Mouse (Mus musculus) induced T-regulatory cell, adult 2 months (primary cell): ENCODE results near the gene Kti12.
A peak's percentile ranks its signal among the peaks of the same experiment; 100 is the strongest.

Experiments
- DNase-seq: peaks from one replicate; pipeline ENCODE4 v3.0.0-alpha.2; 2012; ENCODE audit warnings: low read depth

The Kti12 gene

GRCm38 (mm10) chr4:108847715-108848504 lies at the start of gene Kti12:
Kti12 (plus strand) TSS chr4:108847785.
- DNase-seq = peak; percentile 88

GRCm38 (mm10) chr4:108798083-108798830 lies 49.3 kb upstream of the Kti12 start:
- DNase-seq = peak; percentile 73

GRCm38 (mm10) chr4:108803535-108803934 lies 44.0 kb upstream of the Kti12 start:
- no peak for DNase-seq

GRCm38 (mm10) chr4:108811142-108811541 lies 36.4 kb upstream of the Kti12 start:
- no peak for DNase-seq

- DNase-seq = no peak
These were observed 36.0 kb upstream of the Kti12 start for GRCm38 (mm10) chr4:108811550-108811949.

GRCm38 (mm10) chr4:108825677-108826076 lies 21.9 kb upstream of the Kti12 start:
- peak; percentile 9 for DNase-seq

- peak; percentile 9 for DNase-seq
These were observed 21.5 kb upstream of the Kti12 start for GRCm38 (mm10) chr4:108826096-108826495.

- peak; percentile 10 for DNase-seq
These were observed 20.9 kb upstream of the Kti12 start for GRCm38 (mm10) chr4:108826643-108827042.

GRCm38 (mm10) chr4:108830698-108831097 lies 16.9 kb upstream of the Kti12 start:
- no peak for DNase-seq

- peak; percentile 96 for DNase-seq
These were observed 14.4 kb upstream of the Kti12 start, which contains the start of gene Btf3l4 for GRCm38 (mm10) chr4:108832916-108833827. Btf3l4 (minus strand) TSS chr4:108833614.

GRCm38 (mm10) chr4:108833828-108834114 lies 13.8 kb upstream of the Kti12 start:
- DNase-seq = no peak

- DNase-seq = peak; percentile 93
These were observed 13.2 kb upstream of the Kti12 start, which contains the start of gene Txndc12 for GRCm38 (mm10) chr4:108834115-108834970. Txndc12 (plus strand) TSS chr4:108834601.

GRCm38 (mm10) chr4:108834971-108835311 lies 12.6 kb upstream of the Kti12 start:
- DNase-seq = no peak

- DNase-seq = peak; percentile 36
These were observed 12.1 kb upstream of the Kti12 start for GRCm38 (mm10) chr4:108835496-108835895.

GRCm38 (mm10) chr4:108838031-108838430 lies 9.6 kb upstream of the Kti12 start:
- DNase-seq = no peak

- DNase-seq = no peak
These were observed 5.5 kb upstream of the Kti12 start for GRCm38 (mm10) chr4:108841920-108842578.

GRCm38 (mm10) chr4:108843336-108843735 lies 4.2 kb upstream of the Kti12 start:
- DNase-seq = no peak

GRCm38 (mm10) chr4:108845824-108846569 lies 1.6 kb upstream of the Kti12 start:
- no peak for DNase-seq

- DNase-seq = no peak
These were observed 892 bp downstream of the Kti12 start, which contains the start of gene A730015C16Rik for GRCm38 (mm10) chr4:108848505-108848848. A730015C16Rik (minus strand) TSS chr4:108848619.

GRCm38 (mm10) chr4:108866806-108867205 lies 19.2 kb downstream of the Kti12 start:
- DNase-seq = no peak
